Mouse (Mus musculus) myocyte (in vitro differentiated cells): Measurements from ENCODE around the gene Tmem255b. TPM values are rescaled to one million over a fixed set of nuclear protein-coding genes. Genes with fewer than 3 reads are reported as not detected.

ENCODE experiments used
- H3K27me3 ChIP-seq: one replicate; pipeline ENCODE4 v1.6.1; 2011; ENCODE audit not compliant: control insufficient read depth, insufficient read depth, insufficient read length
- H3K36me3 ChIP-seq: one replicate; pipeline ENCODE4 v1.6.1; 2011; ENCODE audit not compliant: control insufficient read depth, insufficient read depth
- H3K4me2 ChIP-seq: one replicate; pipeline ENCODE4 v1.6.1; 2011; ENCODE audit warnings: low read depth, control low read depth
- H3K4me3 ChIP-seq: one replicate; pipeline ENCODE4 v1.5.1; 2011; ENCODE audit warnings: mild to moderate bottlenecking, control low read depth, moderate library complexity
- H3K79me2 ChIP-seq: one replicate; pipeline ENCODE4 v1.6.1; 2011; ENCODE audit not compliant: control insufficient read depth, insufficient read depth
- H3ac ChIP-seq: one replicate; pipeline ENCODE4 v1.6.1; 2011; ENCODE audit not compliant: control insufficient read depth, insufficient read length
- CEBPB ChIP-seq: IDR thresholded peaks from 2 replicates; pipeline ENCODE4 v1.6.1; 2011; ENCODE audit warnings: mild to moderate bottlenecking, moderate library complexity; ENCODE audit not compliant: poor library complexity, insufficient read depth, severe bottlenecking
- E2F4 ChIP-seq: IDR thresholded peaks from one replicate; pipeline ENCODE4 v1.6.1; 2011; ENCODE audit warnings: mild to moderate bottlenecking, control low read depth, moderate library complexity; ENCODE audit not compliant: insufficient read depth
- MAX ChIP-seq: IDR thresholded peaks from one replicate; pipeline ENCODE4 v1.6.1; 2011; ENCODE audit warnings: low read depth, mild to moderate bottlenecking, control low read depth
- MYOD1 ChIP-seq, 3 experiments: IDR thresholded peaks; one replicate each; pipeline ENCODE4 v1.6.1; 2011; ENCODE audit warnings: control low read depth in 2 of 3, low read depth in 2 of 3, mild to moderate bottlenecking in 2 of 3, moderate library complexity in 1 of 3; ENCODE audit not compliant: insufficient read length in 2 of 3, control insufficient read depth in 1 of 3
- MYOG ChIP-seq, 3 experiments: IDR thresholded peaks; one replicate each; pipeline ENCODE4 v1.6.1; 2011; ENCODE audit warnings: control low read depth in 2 of 3, low read depth in 2 of 3, mild to moderate bottlenecking in 2 of 3; ENCODE audit not compliant: insufficient read length in 2 of 3, control insufficient read depth in 1 of 3, insufficient read depth in 1 of 3
- POLR2A ChIP-seq: IDR thresholded peaks from one replicate; pipeline ENCODE4 v1.6.1; 2011; ENCODE audit warnings: low read depth, mild to moderate bottlenecking, control low read depth, moderate library complexity; ENCODE audit not compliant: insufficient read length
- POLR2AphosphoS2 ChIP-seq: IDR thresholded peaks from one replicate; pipeline ENCODE4 v1.6.1; 2011; ENCODE audit warnings: low read depth, control low read depth; ENCODE audit not compliant: insufficient read length
- REST ChIP-seq: IDR thresholded peaks from one replicate; pipeline ENCODE4 v1.6.1; 2011; ENCODE audit warnings: mild to moderate bottlenecking, control low read depth, moderate library complexity; ENCODE audit not compliant: insufficient read depth, insufficient read length
- SRF ChIP-seq: IDR thresholded peaks from one replicate; pipeline ENCODE4 v1.6.1; 2011; ENCODE audit warnings: low read depth; ENCODE audit not compliant: control insufficient read depth, insufficient read length
- TCF12 ChIP-seq: IDR thresholded peaks from one replicate; pipeline ENCODE4 v1.6.1; 2011; ENCODE audit warnings: mild to moderate bottlenecking, control low read depth; ENCODE audit not compliant: poor library complexity, insufficient read depth, severe bottlenecking
- TCF3 ChIP-seq: IDR thresholded peaks from one replicate; pipeline ENCODE4 v1.6.1; 2011; ENCODE audit warnings: low read depth, control low read depth; ENCODE audit not compliant: insufficient read length
- USF1 ChIP-seq: IDR thresholded peaks from one replicate; pipeline ENCODE4 v1.6.1; 2011; ENCODE audit warnings: low read depth, mild to moderate bottlenecking, control low read depth, moderate library complexity
- polyA plus RNA-seq: library from polyadenylated mRNA; unstranded; fragments of >200 nt; fragmentation: generic; extraction: Trizol; gene quantifications from one replicate; pipeline ENCODE4 v1.2.1, GENCODE M21; 2012; ENCODE audit warnings: missing spikeins

Tmem255b gene
- polyA plus RNA-seq, 1 experiment, result not detected

DNA sequence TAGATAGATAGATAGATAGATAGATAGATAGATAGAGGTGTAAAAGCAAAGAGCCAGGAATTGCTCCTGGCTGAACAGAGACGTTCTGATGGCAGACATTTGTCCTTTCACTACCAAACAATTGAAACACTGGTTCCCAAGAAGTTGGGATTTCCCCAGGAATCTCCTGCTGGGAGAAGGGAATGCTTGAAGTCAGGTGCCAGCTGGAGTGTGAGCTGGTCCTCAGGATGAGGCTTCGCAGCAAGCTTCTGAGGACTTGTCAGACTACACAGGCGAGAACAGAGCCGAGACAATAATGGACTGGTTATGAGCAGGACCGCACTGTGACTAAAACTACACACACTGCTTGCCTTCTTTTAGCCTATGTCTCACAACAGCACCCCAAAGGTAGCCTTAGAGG, 77.0 kb downstream of the Tmem255b start:
- no peak overlapping the region for H3ac ChIP-seq
- H3K4me3 ChIP-seq, result no peak overlapping the region
- H3K4me2 ChIP-seq, result no peak overlapping the region
- H3K79me2 ChIP-seq, result no peaks in the 10 kb centered on the region
- no peak for TF ChIP-seq E2F4
- TF ChIP-seq MYOD1 (IDR thresholded peaks at IDR 0.05; ENCODE audit: control insufficient read depth in 1 of 3, insufficient read length in 2 of 3, low read depth in 2 of 3), result no peak
- no peak for TF ChIP-seq TCF12
- no peak for TF ChIP-seq POLR2AphosphoS2
- no peak for TF ChIP-seq USF1
- no peak for TF ChIP-seq MAX
- no peak for TF ChIP-seq CEBPB
- H3K36me3 ChIP-seq, result no peaks in the 10 kb centered on the region
- peaks cover 11% of the 10 kb centered on the region for H3K27me3 ChIP-seq

DNA sequence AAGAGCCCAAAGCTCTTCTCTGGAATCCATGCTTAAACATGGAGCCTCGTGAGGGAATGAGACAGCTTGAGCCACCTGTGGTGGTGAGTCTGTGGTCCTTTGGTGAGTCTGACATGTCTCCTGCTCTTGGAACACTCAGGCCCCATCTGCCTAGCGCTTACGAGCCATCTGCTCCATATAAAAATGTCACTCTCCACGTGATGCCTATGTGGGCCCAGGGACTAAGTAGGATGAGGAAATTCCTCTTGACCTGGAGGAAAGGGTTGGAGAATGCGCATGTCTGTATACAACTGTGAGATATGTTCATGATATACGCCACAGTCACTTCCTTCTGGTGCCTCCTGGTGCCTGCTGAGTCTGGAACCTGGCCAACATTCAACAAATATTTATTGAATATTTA, 77.7 kb downstream of the Tmem255b start:
- TF ChIP-seq MYOG (IDR thresholded peaks at IDR 0.05; ENCODE audit: control insufficient read depth in 1 of 3, insufficient read depth in 1 of 3, insufficient read length in 2 of 3, low read depth in 2 of 3) (no peak), REST (no peak), TCF3 (no peak), E2F4 (no peak), USF1 (no peak), POLR2A (no peak), POLR2AphosphoS2 (no peak), TCF12 (no peak), CEBPB (no peak)
- peaks cover 16% of the 10 kb centered on the region for H3K27me3 ChIP-seq
- H3K79me2 ChIP-seq, result no peaks in the 10 kb centered on the region
- H3ac ChIP-seq, result no peak overlapping the region
- H3K4me3 ChIP-seq, result no peak overlapping the region
- no peak overlapping the region for H3K4me2 ChIP-seq
- H3K36me3 ChIP-seq, result no peaks in the 10 kb centered on the region

DNA sequence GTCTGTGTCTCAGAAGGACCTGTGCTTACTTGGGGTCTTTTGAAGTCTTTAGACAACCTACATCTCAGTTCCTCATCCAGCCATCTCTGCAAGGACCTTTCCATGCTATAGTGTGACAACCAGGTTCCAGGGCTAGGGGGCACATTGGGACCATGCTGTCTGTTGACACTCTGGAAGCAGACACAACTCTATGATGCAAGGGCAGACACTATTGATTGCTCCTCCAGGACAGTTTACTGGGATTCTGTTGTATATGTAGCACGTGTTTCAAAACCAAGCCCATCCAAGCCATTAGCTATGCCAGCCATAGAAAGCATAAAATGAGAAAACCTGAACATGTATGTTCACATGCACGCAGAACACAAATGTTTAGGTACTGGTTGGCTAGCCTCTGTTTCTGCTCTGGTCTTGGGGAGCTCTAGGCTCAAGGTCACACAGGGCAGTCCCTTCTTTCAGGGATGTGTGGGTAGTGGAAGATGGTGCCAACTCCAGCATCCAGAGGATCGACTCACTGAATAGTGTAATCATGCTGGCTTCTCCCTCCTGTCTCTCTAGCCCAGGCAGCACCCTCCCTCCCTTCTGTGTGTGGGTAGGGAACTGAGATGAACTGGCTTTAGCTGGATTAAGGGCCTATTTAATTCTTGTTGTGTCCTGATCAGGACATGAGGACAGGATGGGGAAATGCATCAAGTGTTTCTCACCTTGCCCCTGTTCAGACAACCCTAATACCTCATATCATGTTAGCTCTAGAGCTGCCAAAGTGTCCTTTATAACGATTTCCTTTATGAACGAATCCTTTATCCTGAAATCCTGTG, 78.8 kb downstream of the Tmem255b start:
- TF ChIP-seq E2F4 (no peak), MYOG (IDR thresholded peaks at IDR 0.05; ENCODE audit: control insufficient read depth in 1 of 3, insufficient read depth in 1 of 3, insufficient read length in 2 of 3, low read depth in 2 of 3) (no peak), USF1 (no peak), SRF (no peak), POLR2AphosphoS2 (no peak), REST (no peak), TCF12 (no peak), POLR2A (no peak), MYOD1 (IDR thresholded peaks at IDR 0.05; ENCODE audit: control insufficient read depth in 1 of 3, insufficient read length in 2 of 3, low read depth in 2 of 3) (no peak), TCF3 (no peak), MAX (no peak)
- H3ac ChIP-seq, result no peak overlapping the region
- no peaks in the 10 kb centered on the region for H3K79me2 ChIP-seq
- no peak overlapping the region for H3K4me3 ChIP-seq
- no peak overlapping the region for H3K4me2 ChIP-seq
- H3K27me3 ChIP-seq, result peaks cover 16% of the 10 kb centered on the region
- H3K36me3 ChIP-seq, result no peaks in the 10 kb centered on the region

DNA sequence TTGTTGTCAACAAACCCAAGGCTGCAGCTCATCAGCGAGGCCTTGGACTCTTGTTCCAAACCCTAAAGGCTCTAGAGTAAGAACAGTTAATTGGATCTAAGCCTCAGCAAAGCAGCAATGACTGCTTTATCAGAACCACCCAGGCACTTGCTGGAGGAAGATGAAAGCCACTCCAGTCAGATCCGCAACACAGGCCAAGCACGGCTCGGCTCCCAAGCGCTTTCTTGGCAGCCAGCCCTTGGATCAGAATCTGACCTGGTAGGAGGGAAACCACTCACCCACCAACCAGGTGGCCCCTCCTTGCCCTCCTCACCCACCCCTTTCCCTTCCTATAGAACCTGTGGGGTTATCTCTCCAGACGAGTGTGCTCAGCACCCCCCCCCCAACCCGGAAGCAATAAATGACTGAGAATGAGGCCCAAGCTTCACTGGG, 81.0 kb downstream of the Tmem255b start:
- H3K27me3 ChIP-seq, result peaks cover 25% of the 10 kb centered on the region

More for the DNA sequence above, 81.0 kb downstream of the Tmem255b start:
- Histone ChIP-seq H3K4me2 (no peak overlapping the region), H3K79me2 (no peaks in the 10 kb centered on the region), H3ac (no peak overlapping the region), H3K4me3 (no peak overlapping the region), H3K36me3 (no peaks in the 10 kb centered on the region)
- TF ChIP-seq SRF (no peak), TCF12 (no peak), TCF3 (no peak), MYOG (IDR thresholded peaks at IDR 0.05; ENCODE audit: control insufficient read depth in 1 of 3, insufficient read depth in 1 of 3, insufficient read length in 2 of 3, low read depth in 2 of 3) (no peak), E2F4 (no peak), MAX (no peak), REST (no peak), MYOD1 (IDR thresholded peaks at IDR 0.05; ENCODE audit: control insufficient read depth in 1 of 3, insufficient read length in 2 of 3, low read depth in 2 of 3) (no peak), USF1 (no peak), POLR2A (no peak), POLR2AphosphoS2 (no peak), CEBPB (no peak)
